Mouse (Mus musculus) inflammation-experienced regulatory T-cells, adult 6 months (primary cell): ENCODE measurements around the gene Sirt2. TPM values are rescaled to one million over a fixed set of nuclear protein-coding genes. Genes with fewer than 3 reads are reported as not detected.

Experiments
- ATAC-seq: one replicate; pipeline ENCODE4 v1.8.0; 2017
- polyA plus RNA-seq, 3 experiments: library from polyadenylated mRNA; unstranded; fragments of 100-300 nt; shearing (Covaris generic); gene quantifications; one replicate each; pipeline ENCODE4 v1.2.1; 2017

Gene Sirt2
- polyA plus RNA-seq, 3 experiments from 2014 or later: 65.3 to 134 (median 90.9) TPM

- no peak for ATAC-seq
These were observed 979 bp downstream of the Sirt2 start, which contains the start of gene Nfkbib for GRCm38 (mm10) chr7:28767462-28767965. Nfkbib (minus strand) TSS chr7:28767512.

GRCm38 (mm10) chr7:28769414-28769958 is 3.0 kb downstream of the Sirt2 start:
- no peak for ATAC-seq

DNA sequence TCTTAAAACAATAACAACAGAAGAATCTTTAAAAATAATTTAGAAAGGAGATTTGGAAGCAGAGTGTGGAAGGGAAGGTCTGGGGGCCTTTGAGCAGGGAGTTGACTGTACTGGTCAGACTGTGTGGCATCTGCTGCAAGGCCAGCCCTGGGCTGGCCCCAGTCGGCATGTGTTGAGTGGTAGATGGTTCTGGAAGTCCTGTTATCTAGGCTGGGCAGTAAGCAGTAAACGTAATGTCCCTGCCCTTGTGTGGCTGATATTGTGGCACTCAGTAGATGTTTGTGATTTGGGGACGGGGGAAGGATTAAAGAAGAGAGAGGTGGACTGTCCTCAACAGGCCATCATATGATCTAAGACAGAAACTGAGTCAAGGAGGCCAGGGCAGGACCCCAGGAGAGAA is 3.8 kb downstream of the Sirt2 start:
- no peak for ATAC-seq

- ATAC-seq: no peak
These were observed 5.3 kb downstream of the Sirt2 start for GRCm38 (mm10) chr7:28771867-28772266.

GRCm38 (mm10) chr7:28773163-28773562 is 6.6 kb downstream of the Sirt2 start:
- no peak for ATAC-seq

DNA sequence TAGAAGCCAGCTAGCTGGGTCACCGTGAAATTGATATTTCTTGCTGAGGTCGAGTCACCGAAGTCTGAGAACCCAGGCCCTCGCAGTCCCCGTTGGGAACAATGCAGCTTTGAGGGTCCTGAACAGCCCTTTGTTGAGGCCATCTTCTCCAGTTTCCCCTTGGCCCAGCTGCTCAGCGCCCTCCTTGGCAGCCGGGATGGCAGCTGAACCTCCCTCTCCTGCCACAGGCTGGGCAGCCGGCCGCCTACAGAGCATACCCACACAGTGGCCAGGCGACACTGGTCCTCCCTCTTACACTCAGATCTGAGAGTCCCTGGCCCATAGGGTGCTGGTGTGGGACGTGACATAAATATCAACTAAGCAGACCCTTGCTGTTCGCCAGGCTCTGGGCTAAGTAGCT is 7.6 kb downstream of the Sirt2 start:
- no peak for ATAC-seq

GRCm38 (mm10) chr7:28775129-28775528 is 8.6 kb downstream of the Sirt2 start:
- ATAC-seq: no peak

DNA sequence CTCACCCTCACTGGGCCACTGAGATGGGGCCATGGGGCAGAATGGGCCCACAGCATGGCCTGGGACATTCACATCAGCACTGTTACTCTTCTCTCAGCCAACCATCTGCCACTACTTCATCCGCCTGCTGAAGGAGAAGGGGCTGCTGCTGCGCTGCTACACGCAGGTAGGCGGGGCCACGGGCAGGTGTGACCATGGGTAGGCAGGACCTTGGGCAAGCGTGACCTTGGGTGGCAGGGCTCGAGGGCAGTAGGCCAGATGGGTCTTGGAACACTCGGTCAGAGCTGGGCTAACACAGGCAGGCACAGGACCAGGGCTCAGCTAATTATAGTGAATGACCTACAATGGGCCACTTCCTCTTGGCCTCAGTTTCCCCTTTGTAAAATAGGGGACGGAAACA is 12.3 kb downstream of the Sirt2 start:
- ATAC-seq: no peak

GRCm38 (mm10) chr7:28780067-28780658 is 13.6 kb downstream of the Sirt2 start:
- ATAC-seq: peak; percentile 24

- ATAC-seq: peak; percentile 42
These were observed 14.3 kb downstream of the Sirt2 start for GRCm38 (mm10) chr7:28780857-28781256.

DNA sequence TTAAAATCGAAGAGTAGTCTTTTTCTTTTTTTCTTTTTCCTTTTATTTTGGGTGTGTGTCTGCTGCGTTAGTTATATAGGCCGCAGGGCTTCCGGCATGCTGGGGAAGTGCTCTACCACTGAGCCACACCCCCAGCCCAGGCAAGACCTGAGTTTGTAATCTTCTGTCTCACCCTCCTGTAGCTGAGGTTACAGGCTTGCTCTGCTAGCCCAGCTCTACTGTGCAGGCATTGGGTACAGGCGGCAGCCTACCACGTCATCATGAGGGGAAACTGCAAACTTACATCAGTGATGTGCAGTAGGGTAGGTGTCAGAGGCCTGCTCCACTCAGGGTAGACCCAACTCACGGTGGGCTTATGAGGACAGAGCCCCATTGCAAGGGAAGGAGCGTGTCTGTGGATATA is 14.7 kb downstream of the Sirt2 start:
- peak; percentile 91 for ATAC-seq

DNA sequence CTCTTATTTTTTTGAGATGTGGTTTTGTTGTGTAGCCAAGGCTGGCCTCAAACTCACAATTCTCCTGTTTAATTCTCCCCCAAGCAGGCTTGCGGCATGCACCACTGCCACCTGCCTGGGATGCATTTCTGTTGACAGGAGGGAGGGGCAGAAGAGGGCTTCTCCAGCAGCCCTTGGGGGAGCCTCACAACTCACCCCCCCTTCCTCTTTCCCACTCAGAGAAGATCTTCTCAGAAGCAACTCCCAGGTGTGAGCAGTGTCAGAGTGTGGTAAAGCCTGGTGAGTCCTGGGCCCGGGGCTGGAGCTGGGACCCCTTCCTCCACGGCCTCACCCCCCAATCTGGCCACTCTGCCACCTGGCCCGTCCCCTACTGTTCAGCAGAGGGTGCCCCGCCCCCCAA is 18.6 kb downstream of the Sirt2 start:
- no peak for ATAC-seq

DNA sequence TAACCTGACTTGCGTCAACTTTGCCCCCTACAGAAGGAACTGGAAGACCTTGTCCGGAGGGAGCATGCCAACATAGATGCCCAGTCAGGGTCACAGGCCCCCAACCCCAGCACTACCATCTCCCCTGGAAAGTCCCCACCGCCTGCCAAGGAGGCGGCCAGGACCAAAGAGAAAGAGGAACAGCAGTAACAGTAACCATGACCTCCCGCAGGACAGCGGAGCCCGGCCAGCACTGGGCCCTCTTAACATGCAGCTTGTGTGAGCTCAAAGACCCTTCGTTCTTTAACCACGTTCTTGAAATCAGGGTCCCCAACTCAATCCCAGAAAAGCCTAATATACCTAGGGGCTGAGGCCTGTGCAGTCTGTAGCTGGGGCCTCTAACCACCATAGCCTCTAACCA is 21.3 kb downstream of the Sirt2 start:
- ATAC-seq: no peak

DNA sequence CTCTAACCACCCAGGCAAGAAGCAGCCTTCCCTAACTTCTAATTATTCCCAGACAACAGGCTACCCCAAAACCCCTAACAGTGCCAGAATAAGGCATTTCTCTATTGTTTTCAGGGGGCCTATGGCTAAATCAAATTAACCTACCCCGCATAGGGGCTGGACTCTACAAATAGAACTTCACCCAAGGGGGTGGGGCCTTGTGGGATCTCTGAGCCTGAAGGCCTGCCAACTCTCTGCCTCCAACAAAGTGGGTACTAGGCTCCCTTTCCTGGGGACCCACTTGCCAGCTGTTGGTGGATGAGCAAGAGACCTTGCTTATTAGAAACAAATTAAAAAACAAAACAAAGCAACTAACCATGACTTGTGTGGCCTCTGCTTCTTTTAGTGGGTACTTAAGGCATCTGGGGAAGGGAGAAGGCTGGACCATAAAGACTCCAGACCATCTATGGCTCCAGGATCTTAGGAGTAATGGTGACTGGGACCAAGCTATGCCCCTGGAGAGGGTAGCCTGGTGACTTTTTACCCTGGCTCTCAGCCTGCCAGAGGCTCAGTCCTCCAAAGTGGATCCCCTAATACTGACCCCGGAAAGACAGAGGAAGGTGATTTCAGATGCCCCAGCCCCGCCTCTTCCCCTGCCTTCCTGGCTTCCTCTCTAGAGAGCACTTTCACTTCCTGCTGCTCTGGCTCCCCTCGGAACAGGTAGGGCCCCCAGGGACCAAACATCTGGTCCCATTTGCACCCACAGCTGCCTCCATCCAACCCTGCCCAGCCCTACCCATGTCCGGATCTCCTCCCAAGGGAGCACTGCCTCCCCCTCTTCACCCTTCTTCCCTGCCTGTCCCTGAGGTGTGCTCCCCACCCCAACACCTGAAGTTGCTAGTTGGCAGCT is 22.0 kb downstream of the Sirt2 start, which contains the start of gene Rinl:
Gene Rinl (plus strand): TSS at position 663 of the 889 bp plus-strand sequence.
- peak; percentile 84 for ATAC-seq

DNA sequence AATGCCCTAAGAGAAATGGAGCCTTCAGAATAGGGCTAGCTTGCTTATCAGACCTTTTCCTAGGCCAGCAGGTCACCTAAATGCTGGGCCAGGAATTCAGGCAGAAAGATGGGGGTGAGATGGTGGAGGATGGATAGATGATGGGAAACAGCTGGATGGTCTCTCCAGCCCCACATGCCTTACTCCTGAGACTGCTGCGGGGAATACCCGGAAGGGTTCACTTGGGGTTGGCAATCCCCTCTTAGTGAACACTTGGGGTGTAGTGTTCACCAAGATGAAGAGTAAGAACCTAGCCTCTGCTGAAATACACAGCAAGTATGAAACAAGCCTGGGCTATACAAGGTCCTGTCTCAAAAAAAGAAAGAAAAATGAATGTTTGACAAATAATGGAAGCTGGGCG is 22.7 kb downstream of the Sirt2 start:
- no peak for ATAC-seq

- no peak for ATAC-seq
These were observed 23.7 kb downstream of the Sirt2 start for GRCm38 (mm10) chr7:28790066-28790806.

DNA sequence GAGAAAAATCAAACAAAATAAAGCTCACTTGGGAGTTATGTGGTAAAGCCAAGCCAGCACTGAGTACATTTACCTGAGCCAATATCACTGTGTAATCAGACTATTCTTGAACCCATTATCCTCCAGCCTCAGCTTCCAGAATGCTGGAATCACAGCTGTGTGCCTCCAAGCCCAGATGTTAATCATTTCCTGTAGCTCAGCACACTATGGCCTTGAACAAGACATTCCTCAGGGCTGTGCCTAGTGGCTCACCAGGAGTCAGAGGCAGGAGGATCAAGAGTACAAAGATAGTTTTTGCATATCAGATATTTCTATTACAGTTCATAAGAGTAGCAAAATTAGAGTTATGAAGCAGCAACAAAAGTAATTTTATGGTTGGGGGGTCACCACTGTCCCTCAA is 25.2 kb downstream of the Sirt2 start:
- ATAC-seq: no peak

DNA sequence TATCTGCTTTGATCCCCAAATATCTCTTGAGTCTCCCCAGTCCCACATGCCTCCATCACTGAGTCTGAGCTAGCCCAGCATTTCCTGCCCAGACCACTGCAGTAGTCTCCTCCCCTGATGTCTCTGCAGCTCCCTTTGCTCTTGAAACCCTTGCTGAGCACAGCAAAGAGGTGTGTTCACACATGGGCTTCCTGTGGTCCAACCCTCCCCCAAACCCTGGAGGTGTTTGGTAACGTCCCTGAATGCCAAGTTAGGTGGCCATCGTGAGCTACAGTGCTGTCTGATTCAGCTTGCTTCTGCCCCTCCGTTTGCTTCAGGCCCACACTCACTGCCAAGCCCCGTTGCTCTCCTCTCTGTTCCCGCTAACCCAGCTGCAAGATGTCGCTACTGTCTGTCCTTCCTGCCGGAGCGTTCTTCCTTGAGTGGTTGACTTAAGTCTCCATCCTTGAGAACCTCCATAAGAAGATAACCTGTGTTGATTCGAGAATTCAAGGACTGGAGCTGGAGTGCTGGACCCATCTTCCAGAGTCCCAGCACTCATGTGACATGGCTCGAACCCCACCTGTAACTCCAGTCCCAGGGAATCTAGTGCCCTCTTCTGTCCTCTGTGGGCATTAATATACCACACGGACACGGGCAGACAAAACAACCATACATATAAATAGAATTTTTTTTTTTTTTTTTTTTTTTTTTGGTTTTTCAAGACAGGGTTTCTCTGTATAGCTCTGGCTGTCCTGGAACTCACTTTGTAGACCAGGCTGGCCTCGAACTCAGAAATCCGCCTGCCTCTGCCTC is 26.1 kb downstream of the Sirt2 start:
- peak; percentile 78 for ATAC-seq

- ATAC-seq: no peak
These were observed 27.3 kb downstream of the Sirt2 start for GRCm38 (mm10) chr7:28793834-28794233.

DNA sequence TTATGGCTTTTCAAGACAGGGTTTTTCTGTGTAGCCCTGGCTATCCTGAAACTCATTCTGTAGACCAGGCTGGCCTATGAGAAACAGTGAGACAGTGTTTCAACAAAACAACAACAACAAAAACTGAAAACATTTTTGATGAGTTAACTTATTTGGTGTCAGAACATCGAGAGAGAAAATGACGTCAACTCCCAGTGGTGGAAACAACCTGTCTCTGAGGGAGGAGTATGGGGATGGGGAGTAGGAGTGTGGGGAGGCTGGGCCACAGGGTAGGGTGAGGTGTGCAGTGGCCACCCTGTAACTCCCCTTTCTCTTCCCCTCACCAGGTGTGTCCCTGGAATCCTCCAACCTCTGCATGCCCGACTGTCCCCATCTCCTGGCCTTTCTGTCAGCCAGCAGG is 28.0 kb downstream of the Sirt2 start:
- ATAC-seq: peak; percentile 20

- no peak for ATAC-seq
These were observed 29.3 kb downstream of the Sirt2 start for GRCm38 (mm10) chr7:28795832-28796231.

GRCm38 (mm10) chr7:28796562-28796975 is 30.0 kb downstream of the Sirt2 start:
- ATAC-seq: no peak
